ENCODE assay signal across 14 mouse cellular contexts in the genomic region with DNA sequence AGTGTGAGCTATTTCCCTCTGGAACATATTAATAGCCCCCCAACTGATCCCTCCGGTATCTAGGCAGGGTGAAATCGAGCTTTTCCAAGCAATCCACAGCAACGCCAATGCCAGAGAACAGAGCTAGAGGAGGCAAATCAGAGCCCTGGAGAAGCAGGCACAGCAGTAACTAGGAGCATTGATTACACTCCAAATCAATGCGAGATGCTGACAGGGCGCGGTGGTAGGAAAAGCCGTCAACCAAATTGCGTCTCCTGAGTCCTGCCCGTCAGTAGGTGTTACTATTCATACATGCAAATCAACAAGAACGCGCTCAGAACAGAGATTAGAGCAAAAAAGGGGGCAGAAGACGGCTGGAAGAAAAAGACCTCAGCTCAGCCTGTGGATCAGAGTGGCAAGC.
DNase-seq lines count a peak whose midpoint lies in the region; ATAC-seq and TF ChIP-seq lines count a peak whose summit lies in the region.
"Had no signal": no experiment of that assay in that cellular context is flagged by ENCODE, and none has a peak within 500 bp of the region (broad histone marks: within the 10 kb centered on the region; RNA-seq: fewer than 3 reads in every experiment).

No protein-coding gene starts in this region.

- H3K4me1 ChIP-seq in cortical plate, adult 2 months (ENCODE audit: control insufficient read depth, insufficient read depth, low read length) = no peaks in the 10 kb centered on the region
- H3K4me1 ChIP-seq in forebrain, postnatal 0 days (ENCODE audit: insufficient read depth) = no peaks in the 10 kb centered on the region
- peaks cover 14% of the 10 kb centered on the region for H3K4me1 ChIP-seq in midbrain, embryonic 14.5 days (ENCODE audit: control insufficient read depth, insufficient read depth, low read length)
- H3K4me1 ChIP-seq in kidney, embryonic 14.5 days (ENCODE audit: control insufficient read depth, insufficient read depth, low read length) = no peaks in the 10 kb centered on the region
- H3K4me1 ChIP-seq: lung, embryonic 15.5 days had no signal

- DNase-seq in layer of hippocampus, postnatal 14 days (ENCODE audit: low spot score in 2 of 2) = peak; percentile 9 to 24
- no peak for DNase-seq in layer of hippocampus, adult 9-11 months
- DNase-seq in forebrain, postnatal 0 days = peak; percentile 50
- DNase-seq in midbrain, embryonic 14.5 days = peak; percentile 77
- DNase-seq in cerebellum, adult 8-10 months = no peak
- DNase-seq: cerebellum, adult 2 months; liver; spleen, adult 18-20 months had no signal

- peak; percentile 83 for ATAC-seq in forebrain, postnatal 0 days
- peak; percentile 80 for ATAC-seq in midbrain, embryonic 14.5 days (ENCODE audit: low FRiP score, low TSS enrichment)
- ATAC-seq in activated CD4-positive, CD25-positive, alpha-beta regulatory T cell, adult 4 months = no peak
- ATAC-seq in kidney, embryonic 14.5 days (ENCODE audit: low FRiP score, low TSS enrichment) = no peak
- ATAC-seq: intestine, postnatal 0 days had no signal

- peak overlapping the region; percentile 24 for H3K4me3 ChIP-seq in cortical plate, adult 2 months (ENCODE audit: insufficient read depth, low read length)
- peak overlapping the region; percentile 24 for H3K4me3 ChIP-seq in forebrain, postnatal 0 days (ENCODE audit: low read depth, low read length)
- H3K4me3 ChIP-seq in midbrain, embryonic 14.5 days (replicated peaks; ENCODE audit: low read depth, low read length) = peak overlapping the region; percentile 19
- no peak overlapping the region for H3K4me3 ChIP-seq in kidney, embryonic 14.5 days (ENCODE audit: low read length)
- H3K4me3 ChIP-seq: lung, embryonic 15.5 days had no signal

- H3K36me3 ChIP-seq in forebrain, postnatal 0 days (ENCODE audit: insufficient read depth) = no peaks in the 10 kb centered on the region
- no peaks in the 10 kb centered on the region for H3K36me3 ChIP-seq in midbrain, embryonic 14.5 days (ENCODE audit: control insufficient read depth, insufficient read depth, low read length)
- no peaks in the 10 kb centered on the region for H3K36me3 ChIP-seq in kidney, embryonic 14.5 days (ENCODE audit: control insufficient read depth, insufficient read depth, low read length)
- H3K36me3 ChIP-seq: lung, embryonic 15.5 days had no signal

- H3K27ac ChIP-seq in cortical plate, adult 2 months (ENCODE audit: insufficient read depth, low read length) = no peak overlapping the region
- peak overlapping the region; percentile 50 for H3K27ac ChIP-seq in forebrain, postnatal 0 days (ENCODE audit: low read depth, low read length)
- H3K27ac ChIP-seq in midbrain, embryonic 14.5 days (replicated peaks; ENCODE audit: low read depth, low read length) = peak overlapping the region; percentile 83
- no peak overlapping the region for H3K27ac ChIP-seq in kidney, embryonic 14.5 days (ENCODE audit: low read depth, low read length)
- H3K27ac ChIP-seq: lung, embryonic 15.5 days; stomach, postnatal 0 days had no signal

- H3K4me2 ChIP-seq in forebrain, postnatal 0 days (ENCODE audit: low read depth) = peak overlapping the region; percentile 43
- H3K4me2 ChIP-seq in midbrain, embryonic 14.5 days (ENCODE audit: low read length) = peak overlapping the region; percentile 52
- H3K4me2 ChIP-seq in kidney, embryonic 14.5 days (replicated peaks; ENCODE audit: low read depth, low read length) = no peak overlapping the region
- H3K4me2 ChIP-seq: lung, embryonic 15.5 days had no signal

- 30% methylated on average over 12 of the region's 12 CpGs for WGBS in forebrain, postnatal 0 days
- WGBS in midbrain, embryonic 14.5 days = 13% methylated on average over 12 of the region's 12 CpGs
- WGBS in kidney, embryonic 14.5 days = 75% methylated on average over 12 of the region's 12 CpGs

- peak overlapping the region; percentile 18 for H3K9ac ChIP-seq in forebrain, postnatal 0 days
- peak overlapping the region; percentile 31; the same call in 1 of the 2 replicates for H3K9ac ChIP-seq in midbrain, embryonic 14.5 days (replicated peaks; ENCODE audit: low read length)
- no peak overlapping the region for H3K9ac ChIP-seq in kidney, embryonic 14.5 days (ENCODE audit: low read depth, low read length)
- H3K9ac ChIP-seq: lung, embryonic 15.5 days had no signal

- no peaks in the 10 kb centered on the region for H3K27me3 ChIP-seq in forebrain, postnatal 0 days (ENCODE audit: insufficient read depth, low read length)
- no peaks in the 10 kb centered on the region for H3K27me3 ChIP-seq in midbrain, embryonic 14.5 days (ENCODE audit: control insufficient read depth, insufficient read depth, low read length)
- H3K27me3 ChIP-seq in kidney, embryonic 14.5 days (ENCODE audit: control insufficient read depth, insufficient read depth, low read length) = no peaks in the 10 kb centered on the region
- H3K27me3 ChIP-seq: lung, embryonic 15.5 days had no signal

- TF ChIP-seq CTCF in cortical plate, adult 2 months (IDR thresholded peaks at IDR 0.05; ENCODE audit: extremely low read depth, insufficient read depth, low read length) = no peak
- TF ChIP-seq CTCF in forebrain, postnatal 0 days (IDR thresholded peaks at IDR 0.05; ENCODE audit: low read depth) = no peak

- TF ChIP-seq POLR2A in cortical plate, adult 2 months (IDR thresholded peaks at IDR 0.05; ENCODE audit: extremely low read depth, insufficient read depth, low read length) = no peak

- H3K9me3 ChIP-seq in forebrain, postnatal 0 days (ENCODE audit: low read length) = no peaks in the 10 kb centered on the region
- no peaks in the 10 kb centered on the region for H3K9me3 ChIP-seq in midbrain, embryonic 14.5 days (ENCODE audit: control insufficient read depth, low read length)
- H3K9me3 ChIP-seq in kidney, embryonic 14.5 days (ENCODE audit: control insufficient read depth, low read length) = no peaks in the 10 kb centered on the region
- H3K9me3 ChIP-seq: lung, embryonic 15.5 days had no signal

Comparison
In these comparisons a context has a peak if more than half of its experiments do, and no peak if none do; other contexts are left out.
1. DNase-seq: peak in layer of hippocampus, postnatal 14 days (2 of 2), forebrain, postnatal 0 days (single experiment) and midbrain, embryonic 14.5 days (single experiment); none in layer of hippocampus, adult 9-11 months (single experiment) and cerebellum, adult 8-10 months (single experiment).
2. H3K27ac ChIP-seq: peak in forebrain, postnatal 0 days (single experiment) and midbrain, embryonic 14.5 days (single experiment); none in cortical plate, adult 2 months (single experiment) and kidney, embryonic 14.5 days (single experiment).
3. ATAC-seq: peak in forebrain, postnatal 0 days (single experiment) and midbrain, embryonic 14.5 days (single experiment); none in activated CD4-positive, CD25-positive, alpha-beta regulatory T cell, adult 4 months (single experiment) and kidney, embryonic 14.5 days (single experiment).